28 mouse cellular contexts compared by ENCODE assay signal in the genomic region with DNA sequence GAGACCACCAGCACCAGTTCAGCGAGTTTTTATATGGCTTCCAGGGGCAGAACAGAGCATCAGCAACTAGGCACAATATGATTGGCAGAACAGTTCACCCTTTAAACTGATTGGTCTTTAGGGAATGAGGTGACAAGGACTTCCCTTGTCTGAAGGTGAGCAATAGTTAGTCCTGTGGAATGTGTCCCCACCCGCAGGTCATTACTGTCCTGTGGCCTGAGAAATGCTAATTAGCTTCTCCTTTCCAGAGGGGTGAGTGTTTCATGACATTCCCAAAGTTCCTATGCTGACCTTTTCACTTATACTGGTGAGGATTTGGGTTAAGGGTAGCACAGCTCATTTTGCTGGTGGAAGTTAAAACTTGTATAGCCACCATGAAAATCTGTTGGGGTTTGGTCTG. TPM values are rescaled to one million over a fixed set of nuclear protein-coding genes. Genes with fewer than 3 reads are reported as not detected.
A peak's percentile ranks its signal among the peaks of the same experiment; 100 is the strongest.
DNase-seq lines count a peak whose midpoint lies in the region; ATAC-seq and TF ChIP-seq lines count a peak whose summit lies in the region.
"Had no signal": no experiment of that assay in that cellular context is flagged by ENCODE, and none has a peak within 500 bp of the region (broad histone marks: within the 10 kb centered on the region; RNA-seq: fewer than 3 reads in every experiment).

No protein-coding gene starts in this region.

- H3K27ac ChIP-seq in kidney, adult 2 months (ENCODE audit: insufficient read depth, low read depth, low read length): peak overlapping the region; percentile 26; the same call in 1 of the 2 replicates
- H3K27ac ChIP-seq in kidney, embryonic 15.5 days: no peak overlapping the region
- H3K27ac ChIP-seq: embryonic facial prominence, embryonic 12.5 days; embryonic facial prominence, embryonic 15.5 days; gastrocnemius, adult 2 months; heart, embryonic 15.5 days; hindbrain, embryonic 14.5 days; hindbrain, postnatal 0 days had no signal

- no peaks in the 10 kb centered on the region for H3K9me3 ChIP-seq in kidney, embryonic 15.5 days (replicated peaks)
- H3K9me3 ChIP-seq: embryonic facial prominence, embryonic 12.5 days; embryonic facial prominence, embryonic 15.5 days; heart, embryonic 12.5 days; heart, embryonic 15.5 days had no signal

- no peak for TF ChIP-seq POLR2A in kidney, adult 2 months (IDR thresholded peaks at IDR 0.05; ENCODE audit: low read depth, low read length)

- peaks cover 9% of the 10 kb centered on the region; the same call in 1 of the 2 replicates for H3K4me1 ChIP-seq in kidney, adult 2 months (ENCODE audit: control insufficient read depth, insufficient read depth, low read length)
- peaks cover 4% of the 10 kb centered on the region; the same call in 1 of the 2 replicates for H3K4me1 ChIP-seq in kidney, embryonic 15.5 days
- H3K4me1 ChIP-seq: embryonic facial prominence, embryonic 12.5 days; embryonic facial prominence, embryonic 15.5 days; heart, embryonic 15.5 days had no signal

- 63% methylated on average over 2 of the region's 2 CpGs for WGBS in kidney, adult 2 months
- WGBS in kidney, embryonic 15.5 days: 73% methylated on average over 2 of the region's 2 CpGs

- H3K36me3 ChIP-seq in kidney, adult 2 months (ENCODE audit: control insufficient read depth, insufficient read depth, low read length): no peaks in the 10 kb centered on the region
- H3K36me3 ChIP-seq in kidney, embryonic 15.5 days: no peaks in the 10 kb centered on the region
- H3K36me3 ChIP-seq: embryonic facial prominence, embryonic 12.5 days; embryonic facial prominence, embryonic 15.5 days; heart, embryonic 12.5 days; heart, embryonic 15.5 days had no signal

- no peak overlapping the region for H3K4me2 ChIP-seq in kidney, embryonic 15.5 days
- H3K4me2 ChIP-seq: embryonic facial prominence, embryonic 12.5 days; embryonic facial prominence, embryonic 15.5 days; heart, embryonic 12.5 days; heart, embryonic 15.5 days; hindbrain, embryonic 14.5 days had no signal

- DNase-seq in kidney, adult 2 months: peak; percentile 47
- DNase-seq in kidney, postnatal 25 days: peak; percentile 12 to 46
- no peak for DNase-seq in kidney, postnatal 10 days
- DNase-seq in ZHBTc4 (ENCODE audit: low read depth, low spot score): peak; percentile 23
- no peak for DNase-seq in right cerebral cortex, postnatal 14 days
- DNase-seq: adrenal gland, adult 2 months; adrenal gland, postnatal 14 days; B cell, adult 2 months; cerebellum, adult 11 months; cerebellum, adult 2 months; cerebellum, adult 9-11 months; cerebellum, postnatal 25 days; forebrain, postnatal 0 days; gastrocnemius, adult 2 months; gastrocnemius, postnatal 25 days; heart, adult 18-20 months; heart, postnatal 10 days; heart, postnatal 4 days had no signal

- no peak for TF ChIP-seq CTCF in kidney, adult 2 months (conservative IDR thresholded peaks at IDR 0.05; ENCODE audit: insufficient read depth, insufficient read length, low read depth, low read length)

- no peak overlapping the region for H3K4me3 ChIP-seq in kidney, adult 2 months (ENCODE audit: insufficient read depth, low read depth, low read length)
- H3K4me3 ChIP-seq in kidney, embryonic 15.5 days (replicated peaks): no peak overlapping the region
- H3K4me3 ChIP-seq: embryonic facial prominence, embryonic 12.5 days; embryonic facial prominence, embryonic 15.5 days; gastrocnemius, adult 2 months; heart, embryonic 12.5 days; heart, embryonic 15.5 days had no signal

- ATAC-seq in kidney, embryonic 15.5 days (replicated peaks; ENCODE audit: low FRiP score): no peak
- ATAC-seq: forebrain, embryonic 14.5 days; forebrain, postnatal 0 days; hindbrain, postnatal 0 days; inflammation-experienced regulatory T-cells, adult 6 months had no signal

- H3K27me3 ChIP-seq in kidney, adult 2 months (replicated peaks; ENCODE audit: control insufficient read depth, insufficient read depth, low read length): no peaks in the 10 kb centered on the region
- no peaks in the 10 kb centered on the region for H3K27me3 ChIP-seq in kidney, embryonic 15.5 days
- H3K27me3 ChIP-seq: CH12.LX; embryonic facial prominence, embryonic 12.5 days; embryonic facial prominence, embryonic 15.5 days; heart, embryonic 12.5 days; heart, embryonic 15.5 days had no signal

- H3K9ac ChIP-seq in kidney, embryonic 15.5 days: no peak overlapping the region
- H3K9ac ChIP-seq: embryonic facial prominence, embryonic 12.5 days; embryonic facial prominence, embryonic 15.5 days; forebrain, postnatal 0 days; heart, embryonic 12.5 days; heart, embryonic 15.5 days; hindbrain, embryonic 14.5 days had no signal

RNA-seq across cellular contexts. Expression of gene Bicd1, which starts 25.2 kb away (rescaled TPM):
- polyA plus RNA-seq in kidney, adult 2 months (2012; rRNA removed): 2.4 and 2.9 TPM in 2 replicates
- 11.4 and 11.5 TPM in 2 replicates for polyA plus RNA-seq in kidney, embryonic 15.5 days (2015; fragmentation: Nextera tagmentation; extraction: Ambion mirVana)

Comparison
In these comparisons a context has a peak if more than half of its experiments do, and no peak if none do; other contexts are left out.
1. DNase-seq: peak in kidney, adult 2 months (single experiment), kidney, postnatal 25 days (2 of 2) and ZHBTc4 (single experiment); none in kidney, postnatal 10 days (single experiment) and right cerebral cortex, postnatal 14 days (single experiment).